Mouse (Mus musculus) kidney, adult 10 weeks (tissue): Measurements from ENCODE around the gene Wdr45. TPM values are rescaled to one million over a fixed set of nuclear protein-coding genes. Genes with fewer than 3 reads are reported as not detected.

Experiments used
- polyA plus RNA-seq: library from polyadenylated mRNA; stranded (reverse); fragments of 350-450 nt; fragmentation: Illumina TruSeq; extraction: RNeasy Lipid Tissue Mini Kit (QIAGEN cat#74804); gene quantifications from one replicate; pipeline ENCODE4 v1.2.3, GENCODE M21; 2014; ENCODE audit warnings: low read depth, low replicate concordance

The Wdr45 gene
- 9.5 TPM for polyA plus RNA-seq

GRCm38 (mm10) chrX:7714135-7714899 is at the start of gene Wdr45:
Gene Wdr45, plus strand, starts transcription at chrX:7714333.

GRCm38 (mm10) chrX:7670921-7671623 is 43.1 kb upstream of the Wdr45 start, which contains the start of gene Plp2:
Gene Plp2, minus strand, starts transcription at chrX:7671390.

DNA sequence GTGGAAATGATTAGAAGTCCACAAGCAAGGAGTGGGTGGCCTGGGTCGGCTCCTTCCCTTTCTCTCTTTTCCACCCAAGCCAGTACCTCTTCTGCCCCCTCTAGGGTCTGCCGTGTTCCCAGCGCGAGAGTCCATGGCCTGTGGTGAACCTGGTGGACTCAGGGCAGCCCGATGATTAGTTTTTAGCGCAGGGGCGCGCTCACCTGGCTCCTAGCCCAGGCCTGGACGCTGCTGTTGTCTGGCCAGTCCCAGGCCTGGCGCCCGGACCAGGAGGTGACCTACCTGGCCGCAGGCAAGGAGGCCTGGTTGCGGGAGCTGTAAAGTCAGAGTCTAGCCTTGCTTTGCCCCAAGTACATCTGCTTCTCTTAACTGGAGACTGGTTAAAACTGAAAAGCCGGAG is 33.3 kb upstream of the Wdr45 start, which contains the start of gene Magix:
Gene Magix (minus strand): TSS at position 388 of the 400 bp plus-strand sequence.

DNA sequence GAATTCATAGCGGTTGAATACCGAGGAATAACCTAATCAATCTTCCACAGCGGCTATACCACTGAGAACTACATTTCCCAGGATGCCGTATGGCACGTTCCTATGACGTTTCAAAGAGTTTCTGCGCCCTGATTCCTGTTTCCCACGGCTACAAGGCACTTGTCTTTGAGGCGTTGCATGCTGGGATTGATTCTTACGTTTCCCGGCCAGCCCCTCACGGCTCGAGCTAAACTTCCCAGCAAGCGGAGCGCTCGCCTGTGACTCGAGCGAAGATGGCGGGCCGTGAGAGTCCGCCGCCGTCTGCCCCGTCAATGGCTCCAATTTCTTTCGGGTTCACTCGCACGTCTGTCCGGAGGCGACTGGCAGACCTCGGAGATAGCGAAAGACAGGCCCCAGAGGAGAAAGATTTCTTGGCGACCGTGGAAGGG is 17.2 kb upstream of the Wdr45 start, which contains the start of gene Gpkow:
Gene Gpkow (plus strand): TSS at position 178 of the 428 bp plus-strand sequence.

DNA sequence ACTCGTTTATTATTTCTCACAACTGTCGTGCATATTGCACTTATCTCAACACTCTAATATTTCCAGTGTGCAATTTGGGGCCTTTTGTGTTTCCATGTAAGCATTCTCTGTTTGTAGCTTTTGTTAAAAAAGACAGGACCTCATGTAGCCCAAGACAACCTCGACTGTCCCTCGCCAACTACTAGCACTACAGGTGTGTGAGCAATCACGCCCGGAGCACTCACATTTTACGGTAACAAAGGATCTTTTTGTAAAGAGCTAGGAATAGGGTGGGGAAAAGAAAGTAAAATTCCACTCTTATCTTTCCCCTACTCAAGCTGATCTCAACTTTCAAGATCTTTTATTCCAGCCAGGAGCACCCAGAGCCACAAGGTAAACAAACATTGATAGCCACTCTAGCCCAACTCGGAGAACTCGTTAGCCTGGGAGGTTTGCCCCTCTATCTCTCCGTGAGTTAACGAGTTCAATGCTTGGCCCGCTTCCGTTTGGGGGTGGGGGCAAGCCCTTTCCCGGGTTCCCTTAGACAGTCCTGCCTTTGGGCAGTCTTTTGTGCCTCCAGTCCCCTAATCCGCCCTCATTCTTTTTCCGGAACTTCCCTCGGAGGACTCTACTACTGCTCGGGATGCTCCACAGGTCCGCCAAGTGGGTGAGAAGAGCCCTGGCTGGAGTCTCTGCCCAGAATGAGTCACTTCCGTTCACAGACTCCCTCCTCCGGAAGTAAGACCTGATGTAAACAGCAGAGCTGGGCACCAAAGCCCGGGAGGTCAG is 7.6 kb downstream of the Wdr45 start, which contains the start of gene Gm45208:
Gene Gm45208 (plus strand): TSS at position 732 of the 768 bp plus-strand sequence.

DNA sequence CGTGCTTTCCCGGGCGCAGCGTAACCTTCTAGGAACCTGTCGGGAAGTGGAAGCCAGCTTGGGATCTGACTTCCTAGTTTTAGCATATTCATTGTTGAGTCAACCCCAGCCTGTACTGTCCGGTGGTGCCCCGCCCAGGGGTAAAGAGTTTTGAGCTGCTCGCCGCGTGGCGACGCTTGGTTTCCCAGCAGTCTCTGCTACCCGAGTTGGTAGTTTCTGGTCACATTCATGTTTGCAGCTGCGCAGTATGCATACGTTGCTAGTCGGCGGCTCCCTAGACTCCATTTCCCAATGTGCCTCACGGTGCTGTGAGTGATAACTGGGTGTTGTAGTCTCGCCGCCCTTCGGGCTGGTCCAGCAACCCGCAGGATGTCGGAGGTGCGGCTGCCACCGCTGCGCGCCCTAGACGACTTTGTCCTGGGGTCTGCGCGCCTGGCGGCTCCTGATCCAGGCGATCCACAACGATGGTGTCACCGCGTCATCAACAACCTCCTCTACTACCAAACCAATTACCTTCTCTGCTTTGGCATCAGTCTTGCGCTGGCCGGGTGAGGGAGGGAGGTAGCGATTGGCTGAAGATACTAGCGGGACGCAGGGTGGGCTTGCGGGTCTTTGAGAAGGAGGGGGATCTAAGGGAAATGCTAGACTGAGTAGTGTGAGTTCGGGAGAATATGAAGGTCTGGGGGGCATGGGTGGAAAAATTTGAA is 14.2 kb downstream of the Wdr45 start, which contains the start of gene Praf2:
Gene Praf2 (plus strand): TSS at position 225 of the 707 bp plus-strand sequence.

GRCm38 (mm10) chrX:7750432-7751116 is 36.4 kb downstream of the Wdr45 start, which contains the start of gene Ccdc120:
Gene Ccdc120, minus strand, starts transcription at chrX:7750905.

GRCm38 (mm10) chrX:7762137-7762920 is 48.2 kb downstream of the Wdr45 start, which contains the start of gene Tfe3:
Gene Tfe3, plus strand, starts transcription at chrX:7762560.

Other genes starting within 250 kb of the Wdr45 start
- gene Foxp3, start 140.7 kb upstream of the Wdr45 start, polyA plus RNA-seq, result not detected
- 0.12 TPM for gene Ppp1r3f, start 140.1 kb upstream of the Wdr45 start, polyA plus RNA-seq
- 3.6 TPM for gene Ccdc22, start 108.8 kb upstream of the Wdr45 start, polyA plus RNA-seq
- not detected for gene Cacna1f, start 107.2 kb upstream of the Wdr45 start, polyA plus RNA-seq
- 2.7 TPM for gene Syp, start 75.9 kb upstream of the Wdr45 start, polyA plus RNA-seq
- 2.5 TPM for gene Prickle3, start 57.1 kb upstream of the Wdr45 start, polyA plus RNA-seq
- gene Plp2, start 42.9 kb upstream of the Wdr45 start, polyA plus RNA-seq, result 24.5 TPM
- gene Magix, start 33.1 kb upstream of the Wdr45 start, polyA plus RNA-seq, result 4.0 TPM
- gene Gpkow, start 17.2 kb upstream of the Wdr45 start, polyA plus RNA-seq, result 39.1 TPM
- not detected for gene Gm45208, start 7.9 kb downstream of the Wdr45 start, polyA plus RNA-seq
- 13.1 TPM for gene Praf2, start 14.1 kb downstream of the Wdr45 start, polyA plus RNA-seq
- 2.9 TPM for gene Ccdc120, start 36.6 kb downstream of the Wdr45 start, polyA plus RNA-seq
- gene Tfe3, start 48.2 kb downstream of the Wdr45 start, polyA plus RNA-seq, result 4.9 TPM
- gene Gripap1, start 75.4 kb downstream of the Wdr45 start, polyA plus RNA-seq, result 15.7 TPM
- not detected for gene Kcnd1, start 108.0 kb downstream of the Wdr45 start, polyA plus RNA-seq
- gene Otud5, start 127.0 kb downstream of the Wdr45 start, polyA plus RNA-seq, result 22.2 TPM
- 5.3 TPM for gene Pim2, start 163.9 kb downstream of the Wdr45 start, polyA plus RNA-seq
- gene Slc35a2, start 169.7 kb downstream of the Wdr45 start, polyA plus RNA-seq, result 6.8 TPM
- 13.5 TPM for gene Pqbp1, start 184.9 kb downstream of the Wdr45 start, polyA plus RNA-seq
- gene Timm17b, start 185.0 kb downstream of the Wdr45 start, polyA plus RNA-seq, result 3.1 TPM
- gene Gm10491, start 193.5 kb downstream of the Wdr45 start, polyA plus RNA-seq, result not detected
- not detected for gene Gm10490, start 195.2 kb downstream of the Wdr45 start, polyA plus RNA-seq
- gene Pcsk1n, start 205.5 kb downstream of the Wdr45 start, polyA plus RNA-seq, result not detected
- not detected for gene Eras, start 214.3 kb downstream of the Wdr45 start, polyA plus RNA-seq
- 6.0 TPM for gene Hdac6, start 233.6 kb downstream of the Wdr45 start, polyA plus RNA-seq